Comparison of ENCODE assay signal across 29 mouse cellular contexts in the genomic region with DNA sequence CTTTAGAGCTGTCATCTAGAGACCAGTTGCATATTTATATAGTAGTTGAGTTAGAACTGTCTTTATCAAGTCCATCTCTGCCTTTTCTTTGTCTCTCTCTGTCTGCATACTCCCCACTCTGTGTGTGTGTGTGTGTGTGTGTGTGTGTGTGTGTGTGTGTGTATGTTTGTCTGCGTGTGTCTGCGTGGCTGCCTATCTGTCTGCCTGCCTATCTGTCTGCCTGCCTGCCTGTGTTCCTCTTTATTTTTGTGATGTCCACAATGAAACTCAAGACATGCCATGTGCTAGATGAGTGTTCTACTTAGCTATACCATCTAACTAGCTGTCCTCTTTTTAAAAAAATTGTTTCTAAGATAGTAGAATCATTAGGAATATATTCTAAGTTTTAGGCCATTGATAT.
"Had no signal": no experiment of that assay in that cellular context is flagged by ENCODE, and none has a peak within 500 bp of the region (broad histone marks: within the 10 kb centered on the region; RNA-seq: fewer than 3 reads in every experiment).

No protein-coding gene starts in this region.

- H3K27ac ChIP-seq: heart, embryonic 13.5 days; heart, embryonic 15.5 days; hindbrain, embryonic 12.5 days; hindbrain, embryonic 13.5 days; hindbrain, embryonic 14.5 days; hindbrain, embryonic 15.5 days; hindbrain, postnatal 0 days; intestine, embryonic 15.5 days; kidney, embryonic 15.5 days; kidney, postnatal 0 days; layer of hippocampus, adult 2 months; left cerebral cortex, adult 2 months had no signal

- H3K4me1 ChIP-seq: heart, embryonic 12.5 days; heart, embryonic 13.5 days; heart, embryonic 15.5 days; hindbrain, embryonic 13.5 days; hindbrain, embryonic 15.5 days; intestine, embryonic 15.5 days; kidney, embryonic 15.5 days had no signal

- H3K4me3 ChIP-seq: heart, embryonic 12.5 days; heart, embryonic 13.5 days; heart, embryonic 15.5 days; hindbrain, embryonic 12.5 days; hindbrain, embryonic 13.5 days; hindbrain, embryonic 15.5 days; intestine, embryonic 15.5 days; kidney, embryonic 15.5 days; layer of hippocampus, adult 2 months; left cerebral cortex, adult 2 months had no signal

- H3K9me3 ChIP-seq: heart, embryonic 12.5 days; heart, embryonic 13.5 days; heart, embryonic 15.5 days; hindbrain, embryonic 12.5 days; hindbrain, embryonic 13.5 days; hindbrain, embryonic 15.5 days; intestine, embryonic 15.5 days; kidney, embryonic 15.5 days had no signal

- H3K27me3 ChIP-seq: heart, embryonic 12.5 days; heart, embryonic 13.5 days; heart, embryonic 15.5 days; hindbrain, embryonic 12.5 days; hindbrain, embryonic 13.5 days; hindbrain, embryonic 15.5 days; intestine, embryonic 15.5 days; kidney, embryonic 15.5 days had no signal

- DNase-seq: heart, postnatal 10 days; heart, postnatal 14 days; heart, postnatal 36 days; heart, postnatal 4 days; kidney, adult 11 months; kidney, adult 18-20 months; kidney, adult 2 months; kidney, adult 8-10 months; kidney, adult 9 months; kidney, postnatal 10 days; kidney, postnatal 14 days; kidney, postnatal 25 days; kidney, postnatal 36 days; kidney, postnatal 4 days; layer of hippocampus, adult 9-11 months; layer of hippocampus, postnatal 36 days had no signal

- H3K9ac ChIP-seq: heart, embryonic 12.5 days; heart, embryonic 13.5 days; heart, embryonic 15.5 days; hindbrain, embryonic 12.5 days; hindbrain, embryonic 13.5 days; hindbrain, embryonic 14.5 days; hindbrain, embryonic 15.5 days; intestine, embryonic 15.5 days; kidney, embryonic 15.5 days had no signal

- H3K36me3 ChIP-seq: heart, embryonic 12.5 days; heart, embryonic 13.5 days; heart, embryonic 15.5 days; hindbrain, embryonic 12.5 days; hindbrain, embryonic 13.5 days; hindbrain, embryonic 15.5 days; intestine, embryonic 15.5 days; kidney, embryonic 15.5 days had no signal
